Mouse (Mus musculus) liver, embryonic 13.5 days (tissue): Measurements from ENCODE around the gene Slc35a5. TPM values are rescaled to one million over a fixed set of nuclear protein-coding genes. Genes with fewer than 3 reads are reported as not detected.

Source experiments
- ATAC-seq: fragments of 200-750 bp; cut with Nextera tagmentation; 2 replicates; pipeline ENCODE4 v1.8.0; 2017; ENCODE audit warnings: low read depth, mild to moderate bottlenecking, moderate number of reproducible peaks, moderate library complexity
- DNase-seq: peaks from one replicate; pipeline ENCODE4 v3.0.0; 2022
- H3K27ac ChIP-seq: fragments of 300-500 bp; sonication (generic); 2 replicates; pipeline ENCODE4 v1.5.1; 2015; ENCODE audit warnings: moderate library complexity, mild to moderate bottlenecking, inconsistent platforms
- H3K27me3 ChIP-seq: fragments of 300-500 bp; sonication (generic); 2 replicates; pipeline ENCODE4 v1.6.1; 2015; ENCODE audit warnings: mild to moderate bottlenecking, inconsistent platforms
- H3K36me3 ChIP-seq: fragments of 300-500 bp; sonication (generic); 2 replicates; pipeline ENCODE4 v1.6.1; 2015; ENCODE audit warnings: mild to moderate bottlenecking, inconsistent platforms
- H3K4me1 ChIP-seq: fragments of 300-500 bp; sonication (generic); replicated peaks from 2 replicates; pipeline ENCODE4 v1.6.1; 2015; ENCODE audit warnings: inconsistent platforms
- H3K4me2 ChIP-seq: fragments of 300-500 bp; sonication (generic); 2 replicates; pipeline ENCODE4 v1.6.1; 2015; ENCODE audit warnings: inconsistent platforms, mild to moderate bottlenecking, moderate library complexity
- H3K4me3 ChIP-seq: fragments of 300-500 bp; sonication (generic); replicated peaks from 2 replicates; pipeline ENCODE4 v1.5.1; 2015; ENCODE audit warnings: mild to moderate bottlenecking, inconsistent platforms
- H3K9ac ChIP-seq: fragments of 300-500 bp; sonication (generic); 2 replicates; pipeline ENCODE4 v1.6.1; 2015; ENCODE audit warnings: mild to moderate bottlenecking, inconsistent platforms
- H3K9me3 ChIP-seq: fragments of 300-500 bp; sonication (generic); replicated peaks from 2 replicates; pipeline ENCODE4 v1.6.1; 2016; ENCODE audit warnings: inconsistent platforms
- WGBS: fragments of 180-500 bp; shearing (Covaris S2); methylation state at CpG from one replicate; pipeline ENCODE4 v1.1.7; 2015; ENCODE audit not compliant: insufficient replicate concordance; 5-methylcytosine and 5-hydroxymethylcytosine counted together
- polyA plus RNA-seq: library from polyadenylated mRNA; unstranded; fragments of >200 nt; fragmentation: Nextera tagmentation; extraction: Ambion mirVana; gene quantifications from 2 replicates; pipeline ENCODE4 v1.2.1, GENCODE M21; 2015

Slc35a5 gene
- polyA plus RNA-seq, 1 experiment from 2014 or later, result 6.0 TPM

DNA sequence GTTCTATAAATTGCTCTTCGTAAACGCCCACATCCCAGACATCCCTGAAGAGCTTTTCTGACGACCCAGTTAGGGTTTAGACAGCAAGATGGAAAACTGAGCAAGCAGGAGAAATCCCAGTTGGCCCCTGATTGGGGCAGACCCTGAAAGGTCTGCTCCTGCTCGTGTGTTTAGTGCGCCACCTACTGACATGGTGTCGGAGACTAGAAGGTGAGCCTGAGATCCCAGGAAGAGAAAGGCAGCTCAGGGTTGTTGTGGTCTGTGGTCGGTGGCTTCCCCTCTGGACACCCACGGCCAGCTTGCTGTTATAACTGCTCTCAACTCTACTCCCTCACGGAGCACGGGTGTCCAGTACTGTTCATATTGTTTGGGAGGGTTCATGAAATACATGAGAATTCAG lies 68.5 kb downstream of the Slc35a5 start:
- 0 out of 2 replicates have a peak, but pooled peaks cover 3% of the 10 kb centered on the region for H3K27me3 ChIP-seq
- no peak overlapping the region for H3K9ac ChIP-seq
- no peaks in the 10 kb centered on the region for H3K36me3 ChIP-seq
- ATAC-seq (no peak; the same call in 1 of the 2 replicates), DNase-seq (peak; percentile 11)
- H3K27ac ChIP-seq, result no peak overlapping the region
- H3K4me1 ChIP-seq, result peaks cover 5% of the 10 kb centered on the region; the same call in 1 of the 2 replicates
- 4% methylated on average over 10 of the region's 10 CpGs for WGBS
- peak overlapping the region; percentile 26 for H3K4me2 ChIP-seq
- H3K4me3 ChIP-seq, result no peak overlapping the region
- no peaks in the 10 kb centered on the region for H3K9me3 ChIP-seq

Other genes starting within 250 kb of the Slc35a5 start
- gene Cd200r3, start 215.0 kb downstream of the Slc35a5 start, polyA plus RNA-seq, result 0.68 and 0.97 TPM in 2 replicates
- 7.5 and 10.7 TPM in 2 replicates for gene Ccdc80, start 65.3 kb downstream of the Slc35a5 start, polyA plus RNA-seq
- 21.7 and 22.2 TPM in 2 replicates for gene Atg3, start 79 bp upstream of the Slc35a5 start, polyA plus RNA-seq
- gene Btla, start 65.6 kb upstream of the Slc35a5 start, polyA plus RNA-seq, result 0.27 and 0.68 TPM in 2 replicates